Mouse (Mus musculus): ENCODE data around the gene Pole2.
A peak's percentile ranks its signal among the peaks of the same experiment; 100 is the strongest.

Pole2 gene

DNA sequence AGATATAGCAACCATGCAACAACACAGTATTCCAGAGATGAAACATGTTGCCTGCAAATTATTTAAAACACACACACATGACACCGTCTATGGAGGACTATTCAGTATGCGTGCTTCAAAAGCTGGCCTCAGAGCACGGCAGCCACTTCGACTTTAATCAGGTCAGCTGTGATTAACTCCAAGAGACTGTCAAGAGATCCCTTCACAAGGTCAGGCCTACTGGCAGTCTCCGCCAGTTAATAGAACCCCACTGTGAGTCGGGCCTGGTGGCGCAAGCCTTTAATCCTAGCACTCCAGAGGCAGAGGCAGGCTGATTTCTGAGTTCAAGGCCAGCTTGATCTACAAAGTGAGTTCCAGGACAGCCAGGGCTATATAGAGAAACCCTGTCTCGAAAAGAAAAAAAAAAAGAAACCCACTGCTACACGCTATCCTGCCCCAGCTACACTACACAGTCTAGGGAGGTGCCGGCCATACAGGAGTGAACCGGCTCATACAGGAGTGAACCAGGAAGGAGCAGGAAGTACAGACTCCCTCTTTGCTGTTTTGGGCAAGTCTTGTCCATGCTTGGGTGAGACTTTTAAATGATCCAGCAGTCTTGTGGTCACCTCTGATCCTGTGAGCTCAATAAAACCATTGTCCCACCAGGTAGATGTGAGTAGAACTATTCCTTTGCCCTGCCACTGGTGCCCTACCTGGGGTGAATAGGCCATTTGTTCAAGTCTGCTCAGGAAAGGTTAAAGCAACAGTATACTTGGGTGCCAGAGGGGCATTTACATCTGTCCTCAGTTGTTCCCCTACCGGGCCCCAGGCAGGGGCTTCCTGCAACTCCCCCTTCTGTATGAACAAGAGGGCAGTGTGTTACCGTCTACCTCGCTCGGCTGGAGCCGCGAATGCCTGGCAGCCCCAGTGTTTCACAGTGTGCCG lies 17.7 kb downstream of the Pole2 start:
- DNase-seq (ENCODE audit: low read depth, low spot score): no peak

DNA sequence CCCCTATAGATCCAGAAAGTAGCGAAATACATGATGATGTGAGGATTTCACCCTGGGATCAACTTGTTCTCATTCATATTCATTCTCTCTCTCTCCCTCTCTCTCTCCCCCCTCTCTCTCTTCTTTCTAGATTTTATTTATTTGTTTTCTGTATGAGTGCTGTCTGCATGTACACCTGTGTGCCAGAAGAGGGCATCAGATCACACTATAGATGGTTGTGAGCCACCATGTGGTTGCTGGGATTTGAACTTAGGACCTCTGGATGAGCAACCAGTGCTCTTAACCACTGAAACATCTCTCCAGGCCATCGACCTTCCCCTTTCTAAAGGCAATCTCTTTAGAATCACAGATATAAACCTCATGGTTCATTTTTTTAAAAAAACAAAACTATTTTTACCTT lies 19.5 kb downstream of the Pole2 start:
- no peak for DNase-seq (ENCODE audit: low read depth, low spot score)

DNA sequence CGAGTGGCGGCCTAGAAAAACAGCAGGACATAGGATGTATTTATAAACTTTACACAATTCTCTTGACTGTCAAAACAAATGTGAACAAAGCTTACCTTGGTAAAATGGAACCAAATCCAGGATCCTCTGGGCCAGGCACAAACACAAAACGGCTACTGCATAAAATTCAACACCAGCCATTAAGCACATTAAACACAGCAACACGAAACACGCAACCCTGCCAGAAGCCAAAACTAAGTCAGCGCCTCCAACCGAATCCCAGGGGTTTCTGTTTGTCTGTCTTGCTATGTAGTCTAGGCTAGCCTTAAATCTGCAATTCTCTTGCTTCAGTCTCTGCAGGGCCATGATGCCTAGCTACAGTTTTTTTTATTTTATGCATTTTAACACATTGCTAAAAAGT lies 20.1 kb downstream of the Pole2 start:
- no peak for DNase-seq (ENCODE audit: low read depth, low spot score)

DNA sequence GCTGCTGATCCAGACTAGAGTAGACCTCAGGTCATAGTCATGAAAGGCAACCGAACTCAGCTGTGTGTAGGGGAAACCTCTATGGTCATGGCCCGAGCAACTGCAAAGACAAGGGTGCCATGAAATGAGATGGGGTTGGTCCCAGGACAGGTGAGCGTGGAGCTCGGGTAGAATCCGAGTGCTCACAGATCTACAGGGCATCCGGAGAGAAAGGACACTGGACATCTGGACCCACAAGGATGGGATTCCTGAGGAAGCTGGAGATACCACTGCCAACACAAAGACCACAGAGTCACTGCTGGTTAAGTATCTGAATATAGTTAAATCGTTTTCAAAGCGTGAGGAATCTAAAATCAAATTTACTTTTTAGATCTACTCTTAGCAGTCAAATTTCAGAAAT lies 20.6 kb downstream of the Pole2 start:
- no peak for DNase-seq (ENCODE audit: low read depth, low spot score)

DNA sequence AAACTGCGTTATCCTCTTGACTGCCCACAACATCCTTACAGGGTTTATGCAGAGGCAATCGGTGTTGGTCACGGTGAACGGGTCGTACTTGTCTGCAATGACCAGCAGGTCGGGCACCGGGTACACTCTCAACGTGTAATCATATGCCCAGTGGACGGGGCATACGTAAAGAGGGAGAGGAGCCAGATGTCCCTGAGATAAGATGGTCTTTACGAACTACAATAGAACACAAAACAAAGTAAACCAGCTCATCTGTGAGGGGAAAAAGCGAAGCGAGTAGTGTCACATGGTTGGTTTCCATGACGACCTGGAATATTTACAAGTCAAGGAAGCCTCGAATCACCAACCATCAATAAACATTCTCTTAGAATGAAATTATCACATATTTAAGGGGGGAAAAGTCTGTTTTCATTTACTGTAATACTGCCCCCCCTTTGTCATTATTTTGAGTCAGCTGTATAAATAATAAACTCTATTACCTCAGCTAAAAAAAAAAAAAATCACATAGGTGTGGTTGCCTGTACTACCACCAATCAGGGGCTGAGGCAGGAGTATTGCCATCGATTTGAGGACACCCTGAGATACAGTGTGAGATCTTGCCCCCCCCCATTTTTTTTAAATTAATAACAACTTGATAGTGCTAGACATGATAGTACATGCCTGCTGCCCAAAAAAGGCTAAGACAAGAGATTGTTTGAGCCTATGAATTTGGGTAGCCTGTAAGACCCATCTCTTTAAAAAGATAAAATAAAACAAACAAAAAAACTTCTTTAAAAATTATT lies 23.8 kb downstream of the Pole2 start, which contains the start of gene Gm49384:
Gm49384 (minus strand) TSS at position 216 of the 782 bp plus-strand sequence.
- peak; percentile 51 for DNase-seq (ENCODE audit: low read depth, low spot score)

DNA sequence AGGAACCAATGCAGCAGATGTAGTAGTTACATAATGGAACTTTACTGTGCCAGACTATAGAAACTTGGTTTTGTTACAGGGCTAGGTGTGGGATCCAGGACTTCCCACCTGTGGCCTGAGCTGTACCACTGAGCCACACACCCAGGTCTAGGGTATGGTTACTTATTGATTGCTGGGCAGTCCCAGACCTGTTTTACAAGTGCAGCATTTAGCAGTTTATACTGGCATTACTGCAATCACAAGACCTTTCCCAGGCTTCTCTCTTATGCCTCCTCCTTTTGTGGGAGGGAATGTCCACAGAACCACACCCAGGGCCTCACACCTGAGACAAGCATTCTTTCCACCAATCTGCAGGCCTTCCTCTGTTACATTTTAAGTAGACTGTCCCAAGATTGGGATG lies 29.0 kb downstream of the Pole2 start:
- no peak for DNase-seq (ENCODE audit: low read depth, low spot score)

DNA sequence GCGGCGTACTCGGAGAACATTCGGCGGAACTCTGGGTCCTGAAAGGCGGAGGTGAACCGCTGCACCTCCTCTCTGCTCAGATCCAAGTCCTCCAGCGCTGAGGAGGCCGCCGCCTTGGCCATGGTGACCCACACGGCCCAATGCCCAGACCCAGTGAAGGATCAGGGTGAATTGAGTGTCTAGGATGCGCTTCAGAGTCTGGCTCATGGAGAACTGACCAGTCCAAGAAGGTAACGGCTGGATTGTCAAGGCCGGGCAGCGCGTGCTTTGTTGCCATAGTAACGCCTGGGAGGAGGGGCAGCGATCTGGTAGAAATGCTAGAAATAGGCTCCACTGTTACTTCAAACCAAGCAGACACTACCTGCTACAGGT lies 29.8 kb downstream of the Pole2 start, which contains the start of gene Dnaaf2:
Dnaaf2 (minus strand) TSS at position 266 of the 372 bp plus-strand sequence.
- DNase-seq (ENCODE audit: low read depth, low spot score): peak; percentile 76

DNA sequence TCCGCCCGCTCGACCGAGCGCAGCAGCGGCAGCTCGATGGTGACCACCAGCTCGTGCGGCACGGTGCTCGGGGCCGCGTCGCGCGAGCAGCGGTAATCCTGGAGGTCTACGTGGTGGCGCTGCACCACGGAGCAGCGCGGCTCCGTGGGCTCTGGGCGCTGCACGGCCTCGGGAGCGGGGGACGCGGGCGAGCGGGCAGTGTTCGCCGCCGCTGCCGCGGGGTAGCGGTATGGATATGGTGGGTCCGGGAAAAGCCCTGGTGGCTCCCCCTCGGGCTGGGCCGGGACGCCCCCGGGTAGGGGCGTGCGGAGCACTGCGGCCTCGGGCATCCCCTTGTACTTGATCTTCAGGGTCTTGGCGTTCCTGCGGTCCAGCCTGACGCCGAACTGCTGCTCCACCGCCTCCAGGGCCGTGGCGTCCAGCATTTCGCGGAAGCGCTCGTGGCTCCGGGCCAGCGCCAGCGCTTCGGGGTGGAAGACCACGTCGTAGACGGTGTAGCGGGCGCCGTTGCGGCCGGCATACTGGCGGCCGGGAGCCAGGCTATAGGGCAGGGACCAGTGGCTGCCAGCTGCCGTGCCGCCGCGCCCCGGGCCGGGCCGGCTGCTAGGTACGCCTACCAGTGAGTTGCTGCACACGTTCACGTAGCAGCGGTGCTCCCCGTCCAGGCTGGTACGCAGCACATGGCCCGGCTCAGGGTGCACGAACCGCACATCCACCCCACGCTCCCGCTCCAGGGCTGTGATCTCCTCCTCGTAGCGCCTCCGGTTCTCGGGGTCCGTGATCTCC lies 30.4 kb downstream of the Pole2 start:
- peak; percentile 33 for DNase-seq (ENCODE audit: low read depth, low spot score)

DNA sequence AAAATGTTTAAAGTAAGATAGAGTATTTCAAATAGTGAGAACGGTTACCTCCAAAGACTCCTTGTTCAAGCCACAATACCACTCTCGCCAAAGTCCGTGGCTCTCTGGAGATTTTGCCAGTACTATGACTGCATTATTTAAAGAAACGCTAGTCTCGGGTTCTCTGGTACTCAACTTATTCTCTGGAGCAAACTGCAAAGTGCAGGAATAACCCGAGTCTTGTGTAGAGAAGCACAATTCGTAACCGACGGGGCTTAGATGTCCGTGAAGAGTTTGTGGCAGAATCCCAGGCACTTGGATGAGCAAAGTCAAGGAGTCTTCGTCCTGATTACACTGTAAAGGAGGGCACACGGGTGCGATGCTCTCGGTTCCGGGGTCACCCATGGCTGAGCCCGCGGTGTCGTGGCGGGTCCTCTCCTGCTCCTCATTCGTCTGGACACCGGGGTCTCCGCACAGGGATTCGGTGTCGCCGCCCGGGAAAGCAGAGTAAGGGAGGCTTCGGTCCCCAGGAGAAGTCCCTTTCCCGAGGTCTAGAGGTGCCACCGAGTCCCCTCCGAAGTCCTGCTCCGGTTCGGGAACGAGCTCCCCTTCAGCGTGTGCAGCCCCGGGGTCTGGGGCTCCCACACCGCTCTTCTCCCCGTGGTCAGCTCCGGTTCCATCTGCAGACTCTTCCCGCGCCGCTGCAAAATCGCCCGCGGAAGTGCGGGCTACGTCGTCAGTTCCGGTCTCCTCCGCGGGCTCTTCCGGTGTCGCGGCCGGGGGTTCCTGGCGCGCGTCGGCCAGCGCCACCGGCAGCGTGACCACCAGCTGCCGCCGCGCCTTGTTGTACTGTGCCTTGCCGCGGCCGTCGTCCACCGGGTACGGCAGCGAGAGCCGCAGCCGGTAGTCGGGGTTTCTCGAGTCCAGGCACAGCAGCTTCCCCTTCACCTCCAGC lies 31.3 kb downstream of the Pole2 start, which contains the start of gene Gm49383:
Gm49383 (minus strand) TSS at position 661 of the 934 bp plus-strand sequence.
- peak; percentile 82 for DNase-seq (ENCODE audit: low read depth, low spot score)

DNA sequence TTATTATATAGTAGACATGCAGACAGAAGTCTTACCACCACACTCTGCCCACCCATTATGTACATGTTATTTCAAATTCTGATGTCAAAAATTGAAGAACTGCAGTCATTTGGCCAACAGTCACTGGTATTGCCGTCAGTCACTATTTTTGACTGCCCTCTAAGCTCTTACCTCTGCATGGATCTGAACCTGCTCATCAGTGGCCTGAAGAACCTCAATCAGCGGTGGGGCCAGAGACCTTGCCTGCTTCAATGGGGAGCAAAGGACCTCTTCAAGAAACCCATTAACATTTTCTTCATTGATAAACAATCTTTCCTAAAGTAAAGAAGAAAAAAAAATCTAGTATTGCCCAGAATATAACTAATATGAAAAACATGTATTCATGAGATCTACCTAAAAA lies 35.4 kb downstream of the Pole2 start:
- DNase-seq (ENCODE audit: low read depth, low spot score): no peak

DNA sequence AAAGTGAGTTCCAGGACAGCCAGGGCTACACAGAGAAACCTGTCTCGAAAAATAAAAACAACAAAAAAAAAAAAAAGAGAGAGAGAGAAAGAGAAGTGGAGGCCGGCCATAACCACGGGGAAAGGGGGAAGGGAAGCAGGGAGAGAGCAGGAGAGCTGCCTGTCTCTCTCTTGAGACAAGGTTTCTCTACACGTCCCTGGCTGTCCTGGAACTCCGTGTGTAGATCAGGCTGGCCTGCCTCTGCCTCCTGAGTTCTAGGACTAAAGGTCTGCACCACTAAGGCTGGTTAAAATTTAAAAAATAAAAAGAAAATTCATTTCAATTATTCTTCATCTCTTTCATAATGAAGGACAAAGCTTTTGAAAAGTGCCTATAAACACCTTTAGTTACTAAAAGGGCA lies 36.6 kb downstream of the Pole2 start:
- DNase-seq (ENCODE audit: low read depth, low spot score): no peak

DNA sequence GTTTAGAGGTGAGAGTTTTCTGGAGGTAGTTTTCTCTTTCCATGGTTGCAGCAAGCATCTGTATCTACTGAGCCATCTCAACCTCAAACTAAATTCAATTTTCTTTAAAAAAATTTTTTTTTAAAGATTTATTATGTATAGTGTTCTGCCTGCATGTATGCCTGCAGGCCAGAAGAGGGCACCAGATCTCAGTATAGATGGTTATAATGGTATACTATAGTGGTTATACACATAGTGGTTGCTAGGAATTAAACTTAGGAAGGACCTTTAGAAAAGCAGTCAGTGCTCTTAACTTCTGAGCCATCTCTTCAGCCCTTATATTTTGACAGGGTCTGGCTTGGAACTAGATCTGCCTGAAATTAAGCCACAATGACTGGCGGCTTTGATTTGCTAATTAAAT lies 37.5 kb downstream of the Pole2 start:
- no peak for DNase-seq (ENCODE audit: low read depth, low spot score)

DNA sequence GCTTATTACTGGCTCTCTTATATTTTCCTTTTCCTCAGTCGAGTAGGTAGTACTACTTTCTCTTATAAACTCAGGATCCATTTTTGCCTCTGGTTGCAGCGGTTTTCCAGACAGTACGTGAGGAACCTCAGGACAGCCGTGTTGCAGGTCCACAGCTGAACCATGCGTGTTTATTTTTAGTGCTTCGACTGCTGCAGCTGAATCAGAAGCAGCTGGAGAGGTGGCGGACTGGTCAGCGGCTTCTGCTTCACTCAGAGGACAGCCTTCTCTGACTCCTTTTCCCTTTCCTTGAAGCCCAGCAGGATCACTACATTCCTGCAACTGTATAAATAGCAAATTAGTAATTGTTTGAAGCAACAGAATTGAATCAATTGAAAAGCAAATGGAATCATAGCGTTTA lies 37.9 kb downstream of the Pole2 start:
- no peak for DNase-seq (ENCODE audit: low read depth, low spot score)

DNA sequence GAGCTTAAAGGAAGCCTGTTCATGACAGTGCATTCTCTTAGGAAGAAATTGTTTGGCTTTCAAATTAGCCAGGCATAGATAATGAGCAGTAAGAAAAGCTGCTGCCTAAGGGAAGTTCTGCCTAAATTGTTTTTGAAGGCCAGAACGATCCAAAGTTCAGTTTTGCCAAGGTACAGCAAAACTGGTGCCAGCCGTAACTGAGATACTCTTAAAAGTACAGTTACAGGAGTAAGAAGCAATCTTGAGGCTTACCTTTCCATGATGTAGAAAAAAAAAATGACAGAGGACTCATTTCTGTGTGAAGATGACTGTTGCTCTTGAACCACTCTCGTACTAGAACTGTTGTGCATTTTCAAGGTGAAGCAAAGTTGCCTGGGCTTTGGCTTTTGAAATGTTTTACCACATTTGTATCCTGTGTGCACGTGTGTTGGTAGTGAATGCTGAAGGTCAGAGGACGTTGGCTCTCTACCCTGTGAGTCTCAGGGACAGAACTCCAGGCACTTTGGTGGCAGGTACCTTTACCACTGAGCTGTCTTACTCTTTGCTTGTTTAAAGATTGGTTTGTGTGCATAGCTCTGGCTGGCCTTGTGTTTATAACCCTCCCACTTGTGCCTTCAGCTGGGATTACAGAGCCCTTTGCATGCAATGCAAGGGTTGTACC lies 41.1 kb downstream of the Pole2 start:
- DNase-seq (ENCODE audit: low read depth, low spot score): no peak

DNA sequence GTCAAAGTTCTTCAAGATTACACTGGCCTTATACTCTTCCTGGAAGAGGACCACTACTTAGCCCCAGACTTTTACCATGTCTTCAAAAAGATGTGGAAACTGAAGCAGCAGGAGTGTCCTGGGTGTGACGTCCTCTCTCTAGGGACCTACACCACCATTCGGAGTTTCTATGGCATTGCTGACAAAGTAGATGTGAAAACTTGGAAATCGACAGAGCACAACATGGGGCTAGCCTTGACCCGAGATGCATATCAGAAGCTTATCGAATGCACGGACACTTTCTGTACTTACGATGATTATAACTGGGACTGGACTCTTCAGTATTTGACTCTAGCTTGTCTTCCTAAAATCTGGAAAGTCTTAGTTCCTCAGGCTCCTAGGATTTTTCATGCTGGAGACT lies 42.6 kb downstream of the Pole2 start:
- no peak for DNase-seq (ENCODE audit: low read depth, low spot score)

DNA sequence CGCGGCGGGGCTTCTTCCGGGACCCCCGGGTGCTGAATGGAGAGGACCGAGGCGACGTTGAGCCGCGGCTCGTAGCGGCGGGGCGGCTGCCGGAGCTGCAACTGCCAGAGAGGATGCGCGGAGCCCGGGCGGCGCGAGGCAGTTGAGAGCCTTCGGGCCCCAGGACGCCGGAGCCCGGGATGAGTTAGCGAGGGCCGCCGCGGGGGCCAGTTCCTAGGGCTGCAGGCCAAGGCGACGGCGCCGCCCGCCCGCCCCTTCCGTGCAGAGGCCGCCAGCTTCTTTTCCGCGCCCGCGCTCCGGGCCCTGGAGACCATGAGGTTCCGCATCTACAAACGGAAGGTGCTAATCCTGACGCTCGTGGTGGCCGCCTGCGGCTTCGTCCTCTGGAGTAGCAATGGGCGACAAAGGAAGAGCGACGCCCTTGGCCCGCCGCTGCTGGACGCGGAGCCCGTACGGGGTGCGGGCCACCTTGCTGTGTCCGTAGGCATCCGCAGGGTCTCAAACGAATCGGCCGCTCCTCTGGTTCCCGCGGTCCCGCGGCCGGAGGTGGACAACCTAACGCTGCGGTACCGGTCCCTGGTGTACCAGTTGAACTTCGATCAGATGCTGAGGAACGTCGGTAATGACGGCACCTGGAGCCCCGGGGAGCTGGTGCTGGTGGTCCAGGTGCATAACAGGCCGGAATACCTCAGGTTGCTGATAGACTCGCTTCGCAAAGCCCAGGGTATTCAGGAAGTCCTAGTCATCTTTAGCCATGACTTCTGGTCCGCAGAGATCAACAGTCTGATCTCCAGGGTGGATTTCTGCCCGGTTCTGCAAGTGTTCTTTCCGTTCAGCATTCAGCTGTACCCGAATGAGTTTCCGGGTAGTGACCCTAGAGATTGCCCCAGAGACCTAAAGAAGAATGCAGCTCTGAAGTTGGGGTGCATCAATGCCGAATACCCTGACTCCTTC lies 43.4 kb downstream of the Pole2 start:
- peak; percentile 24 for DNase-seq (ENCODE audit: low read depth, low spot score)

DNA sequence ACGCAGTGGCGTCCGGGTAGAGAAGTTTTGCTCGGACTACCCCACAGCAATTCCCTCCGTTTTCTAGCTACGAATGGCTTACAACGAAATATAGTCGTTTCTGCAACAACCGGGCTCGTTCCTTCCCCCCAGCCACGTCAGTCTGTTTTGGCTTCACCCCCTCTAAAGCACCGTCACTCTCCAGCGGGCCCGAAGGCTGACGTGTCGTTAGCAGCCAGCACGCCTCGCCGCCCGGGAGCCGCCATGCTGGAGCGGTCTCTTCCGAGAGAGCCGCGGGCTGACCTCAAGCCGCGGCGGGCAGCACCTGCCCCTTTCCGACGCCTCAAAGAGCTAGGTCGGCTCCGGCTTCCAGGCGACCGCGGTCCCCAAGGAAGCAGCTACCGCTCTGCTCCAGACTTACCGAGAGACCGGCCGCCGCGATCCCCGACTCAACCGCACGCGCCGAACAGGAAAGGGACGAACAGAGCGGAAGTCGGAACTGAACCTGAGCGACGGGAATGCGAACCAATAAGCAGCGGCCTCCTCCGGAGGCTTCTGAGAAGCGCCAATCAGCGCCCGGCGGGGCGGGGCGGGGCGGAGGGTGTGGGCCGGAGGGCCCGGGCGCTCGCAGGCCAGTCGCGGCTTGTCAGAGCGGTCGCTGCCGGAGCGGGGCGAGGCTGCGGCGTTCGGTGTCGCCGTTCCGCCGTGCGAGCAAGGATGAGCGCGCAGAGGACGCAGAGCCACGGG lies 44.2 kb downstream of the Pole2 start, which contains the start of the genes Rpl36al and Mgat2:
Rpl36al (minus strand) TSS at position 501 of the 726 bp plus-strand sequence.
Mgat2 (plus strand) TSS at position 575 of the 726 bp plus-strand sequence.
- DNase-seq (ENCODE audit: low read depth, low spot score): peak; percentile 99

DNA sequence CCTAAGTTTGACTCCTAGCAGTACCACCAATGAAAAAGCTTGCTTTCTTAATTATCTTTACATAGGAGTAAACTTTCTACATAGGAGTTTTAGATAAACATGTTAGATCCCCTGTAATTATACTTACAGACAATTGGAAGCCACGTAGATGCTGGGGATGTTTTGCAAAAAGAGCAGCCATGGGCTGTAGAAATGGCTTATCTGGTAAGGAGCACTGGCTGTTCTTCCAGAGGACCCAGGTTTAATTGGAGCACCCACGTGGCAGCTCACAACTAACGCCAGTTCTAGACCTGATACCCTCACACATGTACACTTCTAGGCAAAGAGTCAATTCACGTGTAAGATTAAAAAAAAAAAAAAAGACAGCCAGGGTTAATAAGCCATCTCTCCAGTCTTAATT lies 46.2 kb downstream of the Pole2 start:
- no peak for DNase-seq (ENCODE audit: low read depth, low spot score)

Data from mesoderm, embryonic 11.5 days (tissue).